Mouse (Mus musculus): ENCODE results near the gene Midn.

Gene Midn

GRCm38 (mm10) chr10:80142530-80142925 is 5.5 kb upstream of the Midn start:
- in situ Hi-C loops (cut with MboI, MseI), result loop anchor here (5.0 kb wide), 1 partner anchor 155 kb away; the partner anchor contains the start of gene Cnn2

DNA sequence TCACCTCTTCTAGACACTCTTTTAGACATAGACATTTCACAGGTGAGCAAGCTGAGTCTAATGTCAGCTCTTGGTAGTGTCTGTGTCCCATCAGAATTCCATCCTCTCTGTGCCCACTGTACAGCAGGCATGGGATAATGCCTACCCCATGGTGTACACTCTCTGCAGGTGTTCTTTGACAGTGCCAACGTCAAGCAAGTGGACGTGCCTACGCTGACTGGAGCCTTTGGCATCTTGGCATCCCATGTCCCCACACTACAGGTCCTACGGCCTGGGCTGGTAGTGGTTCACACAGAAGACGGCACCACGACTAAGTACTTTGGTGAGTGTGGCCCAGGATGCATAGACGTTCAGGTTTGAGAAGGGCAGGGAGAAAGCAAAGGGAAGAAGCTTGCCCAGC is 4.4 kb upstream of the Midn start:
- in situ Hi-C loops (cut with MboI, MseI), result loop anchor here (5.0 kb wide), 1 partner anchor 156 kb away; the partner anchor contains the start of gene Cnn2

DNA sequence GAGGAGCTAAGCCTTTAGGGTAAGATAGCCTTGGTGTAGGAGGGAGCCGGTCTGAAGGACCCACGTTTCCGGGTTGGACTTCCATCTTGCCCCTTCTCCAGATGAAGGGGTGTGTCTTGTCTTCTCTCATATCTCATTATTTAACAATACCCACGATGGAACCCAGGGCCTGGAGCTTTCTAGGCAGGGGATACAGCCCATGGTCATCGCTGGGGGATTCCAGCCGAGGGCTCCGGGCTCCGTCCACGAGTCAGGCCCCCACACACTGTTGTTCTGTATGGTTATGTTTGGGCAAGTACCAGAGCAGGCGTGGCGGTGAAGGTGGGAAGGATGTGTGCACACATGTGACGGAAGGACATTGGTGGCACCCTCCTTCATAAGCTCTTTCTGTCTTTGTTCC is 3.9 kb upstream of the Midn start:
- in situ Hi-C loops (cut with MboI, MseI), result loop anchor here (5.0 kb wide), 1 partner anchor 157 kb away; the partner anchor contains the start of gene Cnn2

DNA sequence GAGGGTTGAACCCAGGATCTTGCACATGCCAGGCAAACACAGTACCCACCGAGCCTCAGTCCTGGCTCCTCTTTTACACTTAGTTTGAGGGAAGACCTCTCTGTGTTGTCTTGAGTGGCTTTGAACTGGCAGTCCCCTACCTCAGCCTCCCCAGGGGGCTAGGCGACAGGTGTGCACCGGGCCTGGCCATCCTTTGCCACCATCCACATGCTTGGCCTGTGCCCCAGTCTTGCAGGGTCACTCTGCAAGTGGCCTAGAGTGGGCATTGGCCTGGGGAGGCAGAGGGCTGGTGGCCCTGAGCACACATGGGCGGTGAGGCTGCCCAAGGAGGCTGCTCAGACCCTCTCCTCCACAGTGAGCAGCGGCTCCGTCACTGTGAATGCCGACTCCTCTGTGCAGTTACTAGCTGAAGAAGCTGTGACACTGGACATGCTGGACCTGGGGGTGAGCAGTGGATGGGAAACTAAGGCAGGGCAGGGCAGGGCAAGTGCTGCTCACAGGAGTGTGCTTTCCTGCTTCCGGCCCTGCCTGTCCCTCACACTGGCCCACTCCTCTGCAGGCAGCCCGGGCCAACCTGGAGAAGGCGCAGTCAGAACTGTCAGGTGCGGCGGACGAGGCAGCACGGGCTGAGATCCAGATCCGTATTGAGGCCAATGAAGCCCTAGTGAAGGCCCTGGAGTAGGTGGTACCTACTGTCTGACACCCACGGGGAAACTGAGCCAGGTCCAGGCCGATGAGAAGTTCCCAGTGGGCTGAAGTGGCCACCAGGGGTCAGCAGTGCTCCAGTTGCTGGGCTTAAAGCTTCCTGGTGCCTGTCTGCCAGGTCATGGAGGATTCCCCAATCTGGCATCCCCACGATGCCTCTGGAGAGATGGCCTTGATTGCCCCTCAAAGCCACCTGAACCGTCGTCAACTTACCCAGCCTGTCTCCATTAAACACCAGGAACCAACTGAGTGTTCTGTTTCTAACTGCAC is 2.9 kb upstream of the Midn start:
- in situ Hi-C loops (cut with MboI, MseI), result loop anchor here (5.0 kb wide), 1 partner anchor 158 kb away; the partner anchor contains the start of gene Cnn2

DNA sequence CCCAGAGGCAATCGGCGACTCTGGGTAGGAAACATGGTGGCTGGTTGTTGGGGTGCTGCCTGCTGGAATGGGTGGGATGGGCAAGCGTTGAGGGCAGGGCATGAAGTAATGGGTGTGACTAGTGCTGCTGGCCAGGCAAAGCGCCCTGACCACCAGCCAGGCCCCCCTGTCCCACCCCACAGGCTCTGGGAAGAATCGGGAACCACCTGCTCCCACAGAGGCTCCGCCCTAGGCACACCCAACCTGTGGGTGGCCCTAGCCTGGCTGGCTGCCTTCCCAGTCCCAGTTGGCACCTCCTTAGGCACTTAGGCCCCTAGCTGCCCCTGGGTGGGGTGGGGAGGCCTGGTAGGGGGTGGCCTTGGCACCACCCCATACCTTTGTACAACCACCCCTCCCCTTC is 2.2 kb upstream of the Midn start:
- in situ Hi-C loops (cut with MboI, MseI), result no loop called here

- in situ Hi-C loops (cut with MboI, MseI), result no loop called here
Measured at GRCm38 (mm10) chr10:80146568-80147011, 1.5 kb upstream of the Midn start.

- in situ Hi-C loops (cut with MboI, MseI), result no loop called here
Measured at GRCm38 (mm10) chr10:80147146-80147718, 840 bp upstream of the Midn start.

DNA sequence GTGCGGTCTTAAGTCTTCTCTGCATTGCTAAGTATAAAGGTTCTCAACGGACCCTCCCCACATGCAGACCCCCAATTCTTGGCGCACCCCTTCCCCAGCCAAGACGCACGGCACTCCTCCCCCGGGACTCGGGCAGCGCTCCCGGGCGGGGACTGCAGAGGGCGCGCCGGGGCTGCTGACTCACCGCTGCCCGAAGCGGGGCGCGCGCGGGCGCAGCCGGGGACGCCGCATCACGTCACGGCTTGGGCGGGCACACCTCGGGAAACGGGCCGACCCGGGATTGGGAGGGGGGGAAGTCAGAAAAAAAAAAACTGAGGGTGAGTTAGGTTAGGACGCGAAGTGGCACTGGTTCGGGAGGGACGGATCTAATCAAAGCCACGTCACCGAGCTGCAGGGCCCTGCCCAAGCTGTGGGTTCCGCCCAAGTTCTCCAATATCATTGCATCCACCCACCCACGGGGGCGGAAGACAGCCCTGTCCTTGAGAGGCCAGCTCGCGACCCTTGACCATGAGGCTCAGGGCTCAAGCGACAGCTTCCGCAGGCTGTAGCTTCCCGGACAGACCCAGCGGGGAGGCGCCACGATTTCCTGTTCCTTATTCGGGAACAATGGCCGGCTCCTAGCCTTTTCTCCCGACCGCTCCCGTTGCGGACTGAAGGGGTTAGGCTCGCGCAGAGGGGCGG is 678 bp downstream of the Midn start:
- in situ Hi-C loops (cut with MboI, MseI), result no loop called here

GRCm38 (mm10) chr10:80149291-80150225 is 1.5 kb downstream of the Midn start:
- in situ Hi-C loops (cut with MboI, MseI), result no loop called here

- in situ Hi-C loops (cut with MboI, MseI), result no loop called here
Measured at GRCm38 (mm10) chr10:80150226-80151210, 2.4 kb downstream of the Midn start.

GRCm38 (mm10) chr10:80151211-80152034 is 3.4 kb downstream of the Midn start:
- in situ Hi-C loops (cut with MboI, MseI), result no loop called here

- in situ Hi-C loops (cut with MboI, MseI), result no loop called here
Measured at GRCm38 (mm10) chr10:80152071-80152872, 4.2 kb downstream of the Midn start.

DNA sequence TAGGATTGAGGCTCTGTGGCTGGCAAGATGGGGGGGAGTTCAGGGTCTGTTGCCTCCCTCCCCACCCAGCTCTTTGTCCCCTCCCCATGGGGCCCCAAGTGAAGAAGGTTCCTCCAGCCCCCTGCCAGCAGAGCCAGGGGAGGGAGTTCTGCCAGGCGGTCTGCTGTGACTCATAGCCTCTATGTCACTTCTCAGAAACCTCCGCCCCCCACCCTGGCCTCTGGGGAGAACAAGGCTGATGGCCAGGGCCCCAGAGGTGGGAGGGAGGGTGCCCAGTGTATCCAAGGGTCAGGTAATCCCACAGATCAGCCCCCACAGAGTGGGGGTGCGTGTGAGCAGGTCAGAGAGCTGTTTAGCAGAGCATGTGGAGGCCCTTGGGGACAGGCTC is 4.8 kb downstream of the Midn start:
- in situ Hi-C loops (cut with MboI, MseI), result no loop called here

GRCm38 (mm10) chr10:80153713-80154112 is 5.6 kb downstream of the Midn start:
- in situ Hi-C loops (cut with MboI, MseI), result no loop called here

GRCm38 (mm10) chr10:80154384-80154783 is 6.3 kb downstream of the Midn start:
- in situ Hi-C loops (cut with MboI, MseI), result no loop called here

DNA sequence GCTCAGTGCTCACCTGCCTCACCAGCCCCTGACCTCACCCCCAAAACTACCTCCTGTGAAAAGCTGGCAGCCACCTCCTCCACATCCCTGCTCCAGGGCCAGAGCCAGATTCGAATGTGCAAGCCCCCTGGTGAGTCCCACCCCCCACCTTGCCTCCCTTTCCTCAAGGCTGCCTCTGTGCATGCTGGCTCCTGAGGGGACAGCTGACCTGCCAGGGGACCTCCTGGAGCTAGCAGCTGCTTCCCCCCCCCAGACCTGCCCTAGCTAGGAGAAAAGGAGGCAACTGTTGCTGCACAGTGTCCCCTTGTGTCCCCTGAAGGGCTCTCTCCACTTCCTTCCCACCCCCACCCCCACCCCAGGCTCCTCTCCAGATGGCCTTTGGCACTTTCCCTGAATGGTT is 7.2 kb downstream of the Midn start:
- in situ Hi-C loops (cut with MboI, MseI), result no loop called here

DNA sequence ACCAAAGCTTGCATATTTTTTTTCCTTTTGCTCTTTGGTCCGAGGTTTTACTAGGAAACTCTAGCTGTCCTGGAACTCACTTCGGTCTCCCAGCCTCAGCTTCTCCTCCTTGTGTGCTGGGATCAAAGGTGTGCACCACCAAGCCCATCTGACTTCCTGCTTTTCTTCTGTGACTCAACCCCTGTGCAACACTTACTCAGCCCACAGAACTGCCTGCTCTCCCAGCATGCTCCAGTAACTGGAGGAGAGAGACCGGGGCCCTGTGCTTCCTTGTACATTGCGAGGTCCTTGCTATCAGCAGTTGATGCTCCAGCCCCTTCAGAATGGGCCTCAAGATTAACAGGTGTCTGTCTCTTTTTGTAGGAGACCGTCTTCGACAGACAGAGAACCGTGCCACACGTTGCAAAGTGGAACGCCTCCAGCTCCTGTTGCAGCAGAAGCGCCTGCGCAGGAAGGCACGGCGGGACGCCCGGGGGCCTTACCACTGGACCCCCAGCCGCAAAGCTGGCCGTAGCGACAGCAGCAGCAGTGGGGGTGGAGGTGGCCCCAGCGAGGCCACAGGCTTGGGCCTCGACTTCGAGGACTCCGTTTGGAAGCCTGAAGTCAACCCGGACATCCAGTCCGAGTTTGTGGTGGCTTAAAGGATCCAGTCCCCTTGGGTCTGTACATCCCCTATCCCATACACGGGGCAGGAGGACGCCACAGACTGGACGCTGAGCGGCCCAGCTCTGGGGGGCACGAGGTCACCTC is 8.1 kb downstream of the Midn start:
- in situ Hi-C loops (cut with MboI, MseI), result no loop called here

GRCm38 (mm10) chr10:80156752-80157053 is 8.6 kb downstream of the Midn start:
- in situ Hi-C loops (cut with MboI, MseI), result no loop called here
